ENCODE assay signal across 15 mouse cellular contexts in genomic region chr11:106179711-106180448, GRCm38 (mm10). TPM values are rescaled to one million over a fixed set of nuclear protein-coding genes. Genes with fewer than 3 reads are reported as not detected.
DNase-seq lines count a peak whose midpoint lies in the region; ATAC-seq and TF ChIP-seq lines count a peak whose summit lies in the region.
"Had no signal": no experiment of that assay in that cellular context is flagged by ENCODE, and none has a peak within 500 bp of the region (broad histone marks: within the 10 kb centered on the region; RNA-seq: fewer than 3 reads in every experiment).

No protein-coding gene starts in this region.

- no peak for ATAC-seq in embryonic facial prominence, embryonic 13.5 days (ENCODE audit: insufficient number of reproducible peaks, insufficient read depth, low FRiP score, low TSS enrichment, low read depth)
- ATAC-seq: forebrain, embryonic 16.5 days had no signal

- DNase-seq in layer of hippocampus, adult 2 months (ENCODE audit: low spot score in 2 of 2): peak in 1 of 2 experiments; percentile 72
- DNase-seq in layer of hippocampus, postnatal 10 days (ENCODE audit: low spot score in 2 of 2): no peak
- peak; percentile 71 for DNase-seq in 3T3-L1 (ENCODE audit: low read depth, low spot score)
- peak; percentile 27 for DNase-seq in Muller cell, postnatal 12 days (ENCODE audit: inconsistent ontology term)
- DNase-seq in kidney, postnatal 25 days: no peak
- no peak for DNase-seq in heart, adult 8-10 months (ENCODE audit: low spot score)
- DNase-seq in adrenal gland, postnatal 10 days: no peak
- DNase-seq: kidney, adult 11 months; liver, embryonic 13.5 days; lung, postnatal 4 days had no signal

- WGBS in embryonic facial prominence, embryonic 13.5 days: 29% methylated on average over 7 of the region's 7 CpGs

- H3K27ac ChIP-seq in layer of hippocampus, adult 2 months: peak overlapping the region; percentile 95
- H3K27ac ChIP-seq in embryonic facial prominence, embryonic 13.5 days: peak overlapping the region; percentile 83
- H3K27ac ChIP-seq: heart, embryonic 10.5 days; hindbrain, embryonic 12.5 days; liver, embryonic 13.5 days had no signal

- peaks cover 22% of the 10 kb centered on the region for H3K4me1 ChIP-seq in embryonic facial prominence, embryonic 13.5 days
- H3K4me1 ChIP-seq: hindbrain, embryonic 12.5 days had no signal

- no peaks in the 10 kb centered on the region for H3K27me3 ChIP-seq in embryonic facial prominence, embryonic 13.5 days
- H3K27me3 ChIP-seq: hindbrain, embryonic 12.5 days; liver, embryonic 13.5 days had no signal

- TF ChIP-seq CTCF in layer of hippocampus, adult 2 months (conservative IDR thresholded peaks at IDR 0.05): no peak

- peaks cover 25% of the 10 kb centered on the region for H3K36me3 ChIP-seq in embryonic facial prominence, embryonic 13.5 days
- H3K36me3 ChIP-seq: liver, embryonic 13.5 days had no signal

- H3K4me3 ChIP-seq in layer of hippocampus, adult 2 months: no peak overlapping the region
- no peak overlapping the region for H3K4me3 ChIP-seq in embryonic facial prominence, embryonic 13.5 days
- H3K4me3 ChIP-seq: heart, embryonic 10.5 days; hindbrain, embryonic 12.5 days; liver, embryonic 13.5 days had no signal

- H3K4me2 ChIP-seq in embryonic facial prominence, embryonic 13.5 days: peak overlapping the region; percentile 16; the same call in 1 of the 2 replicates
- H3K4me2 ChIP-seq: hindbrain, embryonic 12.5 days; liver, embryonic 13.5 days had no signal

- peak overlapping the region; percentile 61 for H3K9ac ChIP-seq in embryonic facial prominence, embryonic 13.5 days
- H3K9ac ChIP-seq: hindbrain, embryonic 12.5 days; liver, embryonic 13.5 days had no signal

- H3K9me3 ChIP-seq in embryonic facial prominence, embryonic 13.5 days: no peaks in the 10 kb centered on the region
- H3K9me3 ChIP-seq: heart, embryonic 10.5 days; hindbrain, embryonic 12.5 days; liver, embryonic 13.5 days had no signal

RNA-seq across cellular contexts. Expression of gene Limd2, which starts 19.2 kb away (rescaled TPM):
- total RNA-seq in layer of hippocampus, adult 2 months (2021): 100 to 1,000 TPM; 153 TPM
- 100 to 1,000 TPM; 100 to 112 TPM for total RNA-seq in layer of hippocampus, postnatal 10 days (2021)
- 367 and 452 TPM in 2 replicates for polyA plus RNA-seq in embryonic facial prominence, embryonic 13.5 days (2015; fragmentation: Nextera tagmentation; extraction: Ambion mirVana)
- 1 to 10 TPM; 1.7 to 3.9 (median 3.4) TPM for total RNA-seq in heart, adult 8-10 months (2022)
- 10 to 100 TPM; 40.4 to 43.1 TPM for total RNA-seq in adrenal gland, postnatal 10 days (2021)

RNA-seq across cellular contexts. Expression of gene Gm10840, which starts 19.2 kb away (rescaled TPM):
- not detected for total RNA-seq in layer of hippocampus, adult 2 months (2021)
- total RNA-seq in layer of hippocampus, postnatal 10 days (2021): not detected
- not detected in 2 replicates for polyA plus RNA-seq in embryonic facial prominence, embryonic 13.5 days (2015; fragmentation: Nextera tagmentation; extraction: Ambion mirVana)
- total RNA-seq in heart, adult 8-10 months (2022): not detected
- not detected for total RNA-seq in adrenal gland, postnatal 10 days (2021)
- polyA plus RNA-seq: embryonic facial prominence, embryonic 11.5 days; heart, embryonic 10.5 days; liver, embryonic 13.5 days had no signal

RNA-seq across cellular contexts. Expression of gene Strada, which starts 22.1 kb away (rescaled TPM):
- 10 to 100 TPM; 32.0 to 34.3 TPM for total RNA-seq in layer of hippocampus, adult 2 months (2021)
- total RNA-seq in layer of hippocampus, postnatal 10 days (2021): 10 to 100 TPM; 28.8 to 32.3 TPM
- polyA plus RNA-seq in embryonic facial prominence, embryonic 13.5 days (2015; fragmentation: Nextera tagmentation; extraction: Ambion mirVana): 34.8 and 35.8 TPM in 2 replicates
- total RNA-seq in heart, adult 8-10 months (2022): 1 to 10 TPM; 4.8 to 8.5 (median 7.6) TPM
- total RNA-seq in adrenal gland, postnatal 10 days (2021): 10 to 100 TPM; 12.1 to 16.1 TPM

RNA-seq across cellular contexts. Expression of gene Ccdc47, which starts 36.3 kb away (rescaled TPM):
- 10 to 100 TPM; 89.8 to 98.2 TPM for total RNA-seq in layer of hippocampus, adult 2 months (2021)
- 100 to 1,000 TPM; 101 to 102 TPM for total RNA-seq in layer of hippocampus, postnatal 10 days (2021)
- polyA plus RNA-seq in embryonic facial prominence, embryonic 13.5 days (2015; fragmentation: Nextera tagmentation; extraction: Ambion mirVana): 81.4 and 93.3 TPM in 2 replicates
- total RNA-seq in heart, adult 8-10 months (2022): 10 to 100 TPM; 71.6 to 93.0 (median 85.9) TPM
- 10 to 100 TPM; 75.9 to 86.3 TPM for total RNA-seq in adrenal gland, postnatal 10 days (2021)

RNA-seq across cellular contexts. Expression of gene Ddx42, which starts 36.8 kb away (rescaled TPM):
- 10 to 100 TPM; 69.8 to 71.1 TPM for total RNA-seq in layer of hippocampus, adult 2 months (2021)
- 10 to 100 TPM; 70.6 to 80.4 TPM for total RNA-seq in layer of hippocampus, postnatal 10 days (2021)
- 81.2 and 90.4 TPM in 2 replicates for polyA plus RNA-seq in embryonic facial prominence, embryonic 13.5 days (2015; fragmentation: Nextera tagmentation; extraction: Ambion mirVana)
- total RNA-seq in heart, adult 8-10 months (2022): 10 to 100 TPM; 24.7 to 30.7 (median 27.3) TPM
- 10 to 100 TPM; 49.0 to 54.0 TPM for total RNA-seq in adrenal gland, postnatal 10 days (2021)

Comparison
In these comparisons a context has a peak if more than half of its experiments do, and no peak if none do; other contexts are left out.
1. DNase-seq: peak in 3T3-L1 (single experiment) and Muller cell, postnatal 12 days (single experiment); none in layer of hippocampus, postnatal 10 days (0 of 2), kidney, postnatal 25 days (0 of 2), heart, adult 8-10 months (single experiment) and adrenal gland, postnatal 10 days (single experiment).
2. RNA of gene Limd2, which starts 19.2 kb away (total RNA-seq): 153 TPM in layer of hippocampus, adult 2 months, 100 to 112 TPM in layer of hippocampus, postnatal 10 days and 40.4 to 43.1 TPM in adrenal gland, postnatal 10 days; 1.7 to 3.9 TPM in heart, adult 8-10 months; every median in the first group is over 4 times any median in the second.